7 mouse cellular contexts compared by ENCODE assay signal in genomic region chr17:74395383-74396065, GRCm38 (mm10). TPM values are rescaled to one million over a fixed set of nuclear protein-coding genes. Genes with fewer than 3 reads are reported as not detected.
DNase-seq lines count a peak whose midpoint lies in the region; ATAC-seq and TF ChIP-seq lines count a peak whose summit lies in the region.

Slc30a6 (plus strand) TSS chr17:74395608.

- H3K4me2 ChIP-seq in intestine, postnatal 0 days (replicated peaks; ENCODE audit: low read depth) = peak within 1 kb of the TSS; percentile 65
- peak within 1 kb of the TSS; percentile 66 for H3K4me2 ChIP-seq in midbrain, embryonic 12.5 days (replicated peaks)

- H3K36me3 ChIP-seq in embryonic facial prominence, embryonic 10.5 days (replicated peaks) = no peaks in the 10 kb centered on the region; the same call in 1 of the 2 replicates
- H3K36me3 ChIP-seq in intestine, postnatal 0 days (ENCODE audit: control insufficient read depth, insufficient read depth) = no peaks in the 10 kb centered on the region
- no peaks in the 10 kb centered on the region for H3K36me3 ChIP-seq in midbrain, embryonic 12.5 days
- H3K36me3 ChIP-seq in small intestine, adult 2 months (ENCODE audit: control insufficient read depth, insufficient read depth, low read length) = no peaks in the 10 kb centered on the region

- peak; percentile 97 for DNase-seq in adrenal gland, postnatal 10 days
- DNase-seq in embryonic facial prominence, embryonic 10.5 days (ENCODE audit: low spot score) = peak; percentile 97
- peak; percentile 57 for DNase-seq in gonadal fat pad, adult 2 months (ENCODE audit: low read depth)
- peak; percentile 97 for DNase-seq in left cerebral cortex, postnatal 4 days

- H3K9me3 ChIP-seq in embryonic facial prominence, embryonic 10.5 days = no peaks in the 10 kb centered on the region
- H3K9me3 ChIP-seq in intestine, postnatal 0 days (ENCODE audit: control insufficient read depth) = no peaks in the 10 kb centered on the region
- H3K9me3 ChIP-seq in midbrain, embryonic 12.5 days = no peaks in the 10 kb centered on the region

- ATAC-seq in intestine, postnatal 0 days = peak; percentile 98
- peak; percentile 100 for ATAC-seq in midbrain, embryonic 12.5 days (ENCODE audit: low FRiP score, low read depth)

- H3K4me3 ChIP-seq in embryonic facial prominence, embryonic 10.5 days = peak within 1 kb of the TSS; percentile 95
- H3K4me3 ChIP-seq in intestine, postnatal 0 days (ENCODE audit: low read depth, low read length) = peak within 1 kb of the TSS; percentile 71
- peak within 1 kb of the TSS; percentile 91 for H3K4me3 ChIP-seq in midbrain, embryonic 12.5 days
- peak within 1 kb of the TSS; percentile 74 for H3K4me3 ChIP-seq in small intestine, adult 2 months (ENCODE audit: low read depth, low read length)

- no peak for TF ChIP-seq CTCF in intestine, postnatal 0 days (IDR thresholded peaks at IDR 0.05; ENCODE audit: low read depth)
- no peak for TF ChIP-seq CTCF in small intestine, adult 2 months (IDR thresholded peaks at IDR 0.05; ENCODE audit: extremely low read depth, insufficient read length, insufficient replicate concordance, low read depth, low read length)

- H3K27ac ChIP-seq in embryonic facial prominence, embryonic 10.5 days (replicated peaks) = peak within 1 kb of the TSS; percentile 93
- H3K27ac ChIP-seq in intestine, postnatal 0 days (ENCODE audit: low read depth, low read length) = peak within 1 kb of the TSS; percentile 93
- H3K27ac ChIP-seq in midbrain, embryonic 12.5 days (replicated peaks) = peak within 1 kb of the TSS; percentile 90
- peak within 1 kb of the TSS; percentile 94 for H3K27ac ChIP-seq in small intestine, adult 2 months (ENCODE audit: insufficient read depth, low read depth, low read length)

- H3K9ac ChIP-seq in intestine, postnatal 0 days (ENCODE audit: low read depth, low read length) = peak within 1 kb of the TSS; percentile 85
- peak within 1 kb of the TSS; percentile 95 for H3K9ac ChIP-seq in midbrain, embryonic 12.5 days (replicated peaks)

- no peaks in the 10 kb centered on the region for H3K27me3 ChIP-seq in embryonic facial prominence, embryonic 10.5 days (replicated peaks; ENCODE audit: low read depth, poor library complexity, severe bottlenecking)
- no peaks in the 10 kb centered on the region for H3K27me3 ChIP-seq in intestine, postnatal 0 days (replicated peaks; ENCODE audit: control insufficient read depth, insufficient read depth, low read length)
- H3K27me3 ChIP-seq in midbrain, embryonic 12.5 days = no peaks in the 10 kb centered on the region
- no peaks in the 10 kb centered on the region for H3K27me3 ChIP-seq in small intestine, adult 2 months (ENCODE audit: control insufficient read depth, insufficient read depth, low read length)

- peaks cover 12% of the 10 kb centered on the region for H3K4me1 ChIP-seq in embryonic facial prominence, embryonic 10.5 days
- H3K4me1 ChIP-seq in intestine, postnatal 0 days (replicated peaks; ENCODE audit: control insufficient read depth, insufficient read depth, low read length) = no peaks in the 10 kb centered on the region
- peaks cover 14% of the 10 kb centered on the region for H3K4me1 ChIP-seq in midbrain, embryonic 12.5 days
- H3K4me1 ChIP-seq in small intestine, adult 2 months (ENCODE audit: control insufficient read depth, insufficient read depth, insufficient read length, low read length) = no peaks in the 10 kb centered on the region

- WGBS in embryonic facial prominence, embryonic 10.5 days = under 1% methylated on average over 41 of the region's 41 CpGs
- under 1% methylated on average over 41 of the region's 41 CpGs for WGBS in intestine, postnatal 0 days
- under 1% methylated on average over 41 of the region's 41 CpGs for WGBS in midbrain, embryonic 12.5 days
- under 1% methylated on average over 41 of the region's 41 CpGs for WGBS in small intestine, adult 2 months

- peak; percentile 98 for TF ChIP-seq POLR2A in small intestine, adult 2 months (IDR thresholded peaks at IDR 0.05; ENCODE audit: low read depth, low read length)

- intact Hi-C loops in left cerebral cortex, postnatal 4 days (cut with DNase I) = no loop called here

RNA-seq across cellular contexts. Expression of gene Slc30a6, which starts in this region (rescaled TPM):
- 10 to 100 TPM; 19.5 TPM for total RNA-seq in adrenal gland, postnatal 10 days (2021)
- polyA plus RNA-seq in embryonic facial prominence, embryonic 10.5 days (2016; fragmentation: Nextera tagmentation; extraction: Ambion mirVana) = 38.3 and 39.2 TPM in 2 replicates
- polyA plus RNA-seq in gonadal fat pad, adult 2 months (2012; rRNA removed) = 22.5 and 24.1 TPM in 2 replicates
- 45.7 and 47.6 TPM in 2 replicates for polyA plus RNA-seq in intestine, postnatal 0 days (2015; fragmentation: Nextera tagmentation; extraction: Ambion mirVana)
- 10 to 100 TPM; 15.8 to 19.6 TPM for total RNA-seq in left cerebral cortex, postnatal 4 days (2021)
- 28.7 and 30.0 TPM in 2 replicates for polyA plus RNA-seq in midbrain, embryonic 12.5 days (2016; fragmentation: Nextera tagmentation; extraction: Ambion mirVana)
- polyA plus RNA-seq in small intestine, adult 2 months (2012; rRNA removed) = 9.6 and 14.6 TPM in 2 replicates

Comparison
In these comparisons a context has a peak if more than half of its experiments do, and no peak if none do; other contexts are left out.
1. Peak in every context shown above with its lines: DNase-seq, ATAC-seq, H3K4me3 ChIP-seq and H3K27ac ChIP-seq.